In genomic region chr12:46814820-46815219, GRCm38 (mm10) we compare ENCODE assay signal across 22 mouse cellular contexts. TPM values are rescaled to one million over a fixed set of nuclear protein-coding genes. Genes with fewer than 3 reads are reported as not detected.
DNase-seq lines count a peak whose midpoint lies in the region; ATAC-seq and TF ChIP-seq lines count a peak whose summit lies in the region.
"Had no signal": no experiment of that assay in that cellular context is flagged by ENCODE, and none has a peak within 500 bp of the region (broad histone marks: within the 10 kb centered on the region; RNA-seq: fewer than 3 reads in every experiment).

No protein-coding gene starts in this region.

- no peaks in the 10 kb centered on the region for H3K27me3 ChIP-seq in forebrain, embryonic 14.5 days (replicated peaks; ENCODE audit: control insufficient read depth, insufficient read depth, low read length)
- no peaks in the 10 kb centered on the region for H3K27me3 ChIP-seq in forebrain, embryonic 16.5 days (replicated peaks; ENCODE audit: control insufficient read depth, insufficient read depth, low read length)
- no peaks in the 10 kb centered on the region for H3K27me3 ChIP-seq in hindbrain, embryonic 13.5 days
- no peaks in the 10 kb centered on the region for H3K27me3 ChIP-seq in midbrain, embryonic 12.5 days
- H3K27me3 ChIP-seq in neural tube, embryonic 13.5 days: no peaks in the 10 kb centered on the region
- H3K27me3 ChIP-seq in lung, postnatal 0 days (replicated peaks; ENCODE audit: insufficient read depth, low read length): peaks cover 5% of the 10 kb centered on the region; the same call in 1 of the 2 replicates
- H3K27me3 ChIP-seq: CH12.LX had no signal

- 83% methylated on average over 4 of the region's 4 CpGs for WGBS in forebrain, embryonic 14.5 days
- WGBS in forebrain, embryonic 16.5 days: 85% methylated on average over 4 of the region's 4 CpGs
- WGBS in hindbrain, embryonic 13.5 days: 72% methylated on average over 4 of the region's 4 CpGs
- WGBS in midbrain, embryonic 12.5 days: 75% methylated on average over 4 of the region's 4 CpGs
- 71% methylated on average over 4 of the region's 4 CpGs for WGBS in neural tube, embryonic 13.5 days
- WGBS in lung, postnatal 0 days: 88% methylated on average over 4 of the region's 4 CpGs

- peak overlapping the region; percentile 9; the same call in 1 of the 2 replicates for H3K4me2 ChIP-seq in forebrain, embryonic 14.5 days (ENCODE audit: low read length)
- H3K4me2 ChIP-seq in forebrain, embryonic 16.5 days (ENCODE audit: low read length): no peak overlapping the region
- peak overlapping the region; percentile 67 for H3K4me2 ChIP-seq in hindbrain, embryonic 13.5 days
- H3K4me2 ChIP-seq in midbrain, embryonic 12.5 days (replicated peaks): peak overlapping the region; percentile 64
- peak overlapping the region; percentile 64 for H3K4me2 ChIP-seq in neural tube, embryonic 13.5 days
- H3K4me2 ChIP-seq in lung, postnatal 0 days (replicated peaks; ENCODE audit: low read depth, low read length): no peak overlapping the region
- H3K4me2 ChIP-seq: heart, embryonic 15.5 days; kidney, embryonic 15.5 days; limb, embryonic 12.5 days; liver, embryonic 12.5 days; lung, embryonic 14.5 days had no signal

- TF ChIP-seq EP300 in lung, postnatal 0 days (IDR thresholded peaks at IDR 0.05): no peak

- no peak for ATAC-seq in forebrain, embryonic 14.5 days
- ATAC-seq in forebrain, embryonic 16.5 days: no peak
- ATAC-seq in hindbrain, embryonic 13.5 days (ENCODE audit: low FRiP score): no peak
- ATAC-seq in midbrain, embryonic 12.5 days (ENCODE audit: low FRiP score, low read depth): no peak
- ATAC-seq in neural tube, embryonic 13.5 days (ENCODE audit: low read depth): no peak
- ATAC-seq in lung, postnatal 0 days: no peak
- ATAC-seq: intestine, embryonic 16.5 days; liver, embryonic 12.5 days had no signal

- no peak overlapping the region for H3K4me3 ChIP-seq in forebrain, embryonic 14.5 days (ENCODE audit: low read depth, low read length)
- H3K4me3 ChIP-seq in forebrain, embryonic 16.5 days (replicated peaks; ENCODE audit: low read length): no peak overlapping the region
- H3K4me3 ChIP-seq in hindbrain, embryonic 13.5 days: peak overlapping the region; percentile 85
- H3K4me3 ChIP-seq in midbrain, embryonic 12.5 days: peak overlapping the region; percentile 85
- peak overlapping the region; percentile 81 for H3K4me3 ChIP-seq in neural tube, embryonic 13.5 days
- no peak overlapping the region for H3K4me3 ChIP-seq in lung, postnatal 0 days (ENCODE audit: low read depth, low read length)
- H3K4me3 ChIP-seq: heart, adult 2 months; heart, embryonic 15.5 days; kidney, embryonic 15.5 days; limb, embryonic 12.5 days; liver, embryonic 12.5 days had no signal

- no peak for DNase-seq in forebrain, embryonic 14.5 days (ENCODE audit: low spot score)
- no peak for DNase-seq in lung, postnatal 0 days (ENCODE audit: low spot score)
- no peak for DNase-seq in Muller cell, postnatal 12 days (ENCODE audit: inconsistent ontology term)
- DNase-seq in kidney, postnatal 4 days: no peak
- DNase-seq: adrenal gland, postnatal 36 days; gastrocnemius, postnatal 10 days; heart, adult 2 months; heart, postnatal 4 days; lung, embryonic 14.5 days; lung, postnatal 4 days; right cerebral cortex, postnatal 14 days had no signal

- H3K9me3 ChIP-seq in forebrain, embryonic 14.5 days (replicated peaks; ENCODE audit: control insufficient read depth, low read length): no peaks in the 10 kb centered on the region
- H3K9me3 ChIP-seq in forebrain, embryonic 16.5 days (ENCODE audit: control insufficient read depth, low read length): no peaks in the 10 kb centered on the region
- no peaks in the 10 kb centered on the region for H3K9me3 ChIP-seq in hindbrain, embryonic 13.5 days
- H3K9me3 ChIP-seq in midbrain, embryonic 12.5 days: no peaks in the 10 kb centered on the region
- no peaks in the 10 kb centered on the region for H3K9me3 ChIP-seq in neural tube, embryonic 13.5 days
- no peaks in the 10 kb centered on the region for H3K9me3 ChIP-seq in lung, postnatal 0 days (ENCODE audit: low read length)
- H3K9me3 ChIP-seq: embryonic facial prominence, embryonic 10.5 days; heart, embryonic 15.5 days; kidney, embryonic 15.5 days; limb, embryonic 12.5 days; liver, embryonic 12.5 days had no signal

- no peaks in the 10 kb centered on the region for H3K36me3 ChIP-seq in forebrain, embryonic 14.5 days (ENCODE audit: control insufficient read depth, insufficient read depth, low read length)
- H3K36me3 ChIP-seq in forebrain, embryonic 16.5 days (ENCODE audit: control insufficient read depth, insufficient read depth): no peaks in the 10 kb centered on the region
- no peaks in the 10 kb centered on the region for H3K36me3 ChIP-seq in hindbrain, embryonic 13.5 days
- no peaks in the 10 kb centered on the region for H3K36me3 ChIP-seq in midbrain, embryonic 12.5 days
- no peaks in the 10 kb centered on the region for H3K36me3 ChIP-seq in neural tube, embryonic 13.5 days
- H3K36me3 ChIP-seq in lung, postnatal 0 days (ENCODE audit: insufficient read depth, low read length): no peaks in the 10 kb centered on the region
- H3K36me3 ChIP-seq: embryonic facial prominence, embryonic 10.5 days; heart, embryonic 15.5 days; kidney, embryonic 15.5 days; limb, embryonic 12.5 days; liver, embryonic 12.5 days had no signal

- H3K9ac ChIP-seq in forebrain, embryonic 14.5 days (ENCODE audit: low read length): no peak overlapping the region
- no peak overlapping the region for H3K9ac ChIP-seq in forebrain, embryonic 16.5 days (replicated peaks; ENCODE audit: low read depth, low read length)
- peak overlapping the region; percentile 60; the same call in 1 of the 2 replicates for H3K9ac ChIP-seq in hindbrain, embryonic 13.5 days
- no peak overlapping the region for H3K9ac ChIP-seq in midbrain, embryonic 12.5 days (replicated peaks)
- H3K9ac ChIP-seq in neural tube, embryonic 13.5 days: peak overlapping the region; percentile 98
- no peak overlapping the region for H3K9ac ChIP-seq in lung, postnatal 0 days (replicated peaks; ENCODE audit: low read depth)
- H3K9ac ChIP-seq: heart, embryonic 15.5 days; kidney, embryonic 15.5 days; limb, embryonic 12.5 days; liver, embryonic 12.5 days; lung, embryonic 14.5 days had no signal

- no peak for TF ChIP-seq CTCF in lung, postnatal 0 days (IDR thresholded peaks at IDR 0.05)

- peaks cover 5% of the 10 kb centered on the region; the same call in 1 of the 2 replicates for H3K4me1 ChIP-seq in forebrain, embryonic 14.5 days (ENCODE audit: control insufficient read depth, insufficient read depth, low read length)
- no peaks in the 10 kb centered on the region for H3K4me1 ChIP-seq in forebrain, embryonic 16.5 days (replicated peaks; ENCODE audit: control insufficient read depth, insufficient read depth, low read length)
- peaks cover 9% of the 10 kb centered on the region for H3K4me1 ChIP-seq in hindbrain, embryonic 13.5 days (replicated peaks)
- peaks cover 13% of the 10 kb centered on the region for H3K4me1 ChIP-seq in midbrain, embryonic 12.5 days
- no peaks in the 10 kb centered on the region; the same call in 1 of the 2 replicates for H3K4me1 ChIP-seq in neural tube, embryonic 13.5 days (replicated peaks)
- H3K4me1 ChIP-seq in lung, postnatal 0 days (ENCODE audit: insufficient read depth, low read depth, low read length): no peaks in the 10 kb centered on the region
- H3K4me1 ChIP-seq: embryonic facial prominence, embryonic 10.5 days; limb, embryonic 12.5 days had no signal

- no peak overlapping the region for H3K27ac ChIP-seq in forebrain, embryonic 14.5 days (ENCODE audit: low read depth, low read length)
- no peak overlapping the region for H3K27ac ChIP-seq in forebrain, embryonic 16.5 days (ENCODE audit: low read length)
- H3K27ac ChIP-seq in hindbrain, embryonic 13.5 days: peak overlapping the region; percentile 46; the same call in 1 of the 2 replicates
- no peak overlapping the region for H3K27ac ChIP-seq in midbrain, embryonic 12.5 days (replicated peaks)
- H3K27ac ChIP-seq in neural tube, embryonic 13.5 days (replicated peaks): peak overlapping the region; percentile 100
- H3K27ac ChIP-seq in lung, postnatal 0 days (ENCODE audit: low read length): no peak overlapping the region
- H3K27ac ChIP-seq: embryonic facial prominence, embryonic 10.5 days; heart, adult 2 months; heart, embryonic 15.5 days; kidney, embryonic 15.5 days; limb, embryonic 12.5 days; liver, embryonic 12.5 days had no signal

RNA-seq across cellular contexts. Expression of gene Nova1, which starts 3.9 kb away (rescaled TPM):
- polyA plus RNA-seq in forebrain, embryonic 14.5 days (2014; fragmentation: Nextera tagmentation; extraction: Ambion mirVana): 29.1 and 30.1 TPM in 2 replicates
- 17.6 and 31.6 TPM in 2 replicates for polyA plus RNA-seq in forebrain, embryonic 16.5 days (2015; fragmentation: Nextera tagmentation; extraction: Ambion mirVana)
- 80.4 and 90.3 TPM in 2 replicates for polyA plus RNA-seq in hindbrain, embryonic 13.5 days (2015; fragmentation: Nextera tagmentation; extraction: Ambion mirVana)
- polyA plus RNA-seq in midbrain, embryonic 12.5 days (2016; fragmentation: Nextera tagmentation; extraction: Ambion mirVana): 51.1 and 56.7 TPM in 2 replicates
- 94.2 and 98.2 TPM in 2 replicates for polyA plus RNA-seq in neural tube, embryonic 13.5 days (2015; fragmentation: Nextera tagmentation; extraction: Ambion mirVana)
- polyA plus RNA-seq in lung, postnatal 0 days (2015; fragmentation: Nextera tagmentation; extraction: Ambion mirVana): 0.60 and 1.0 TPM in 2 replicates

Comparison
In these comparisons a context has a peak if more than half of its experiments do, and no peak if none do; other contexts are left out.
1. H3K4me2 ChIP-seq: peak in forebrain, embryonic 14.5 days (single experiment), hindbrain, embryonic 13.5 days (single experiment), midbrain, embryonic 12.5 days (single experiment) and neural tube, embryonic 13.5 days (single experiment); none in forebrain, embryonic 16.5 days (single experiment) and lung, postnatal 0 days (single experiment).
2. H3K27ac ChIP-seq: peak in hindbrain, embryonic 13.5 days (single experiment) and neural tube, embryonic 13.5 days (single experiment); none in forebrain, embryonic 14.5 days (single experiment), forebrain, embryonic 16.5 days (single experiment), midbrain, embryonic 12.5 days (single experiment) and lung, postnatal 0 days (single experiment).
3. H3K4me3 ChIP-seq: peak in hindbrain, embryonic 13.5 days (single experiment), midbrain, embryonic 12.5 days (single experiment) and neural tube, embryonic 13.5 days (single experiment); none in forebrain, embryonic 14.5 days (single experiment), forebrain, embryonic 16.5 days (single experiment) and lung, postnatal 0 days (single experiment).
4. H3K9ac ChIP-seq: peak in hindbrain, embryonic 13.5 days (single experiment) and neural tube, embryonic 13.5 days (single experiment); none in forebrain, embryonic 14.5 days (single experiment), forebrain, embryonic 16.5 days (single experiment), midbrain, embryonic 12.5 days (single experiment) and lung, postnatal 0 days (single experiment).